9 mouse cellular contexts compared by ENCODE assay signal in the genomic region with DNA sequence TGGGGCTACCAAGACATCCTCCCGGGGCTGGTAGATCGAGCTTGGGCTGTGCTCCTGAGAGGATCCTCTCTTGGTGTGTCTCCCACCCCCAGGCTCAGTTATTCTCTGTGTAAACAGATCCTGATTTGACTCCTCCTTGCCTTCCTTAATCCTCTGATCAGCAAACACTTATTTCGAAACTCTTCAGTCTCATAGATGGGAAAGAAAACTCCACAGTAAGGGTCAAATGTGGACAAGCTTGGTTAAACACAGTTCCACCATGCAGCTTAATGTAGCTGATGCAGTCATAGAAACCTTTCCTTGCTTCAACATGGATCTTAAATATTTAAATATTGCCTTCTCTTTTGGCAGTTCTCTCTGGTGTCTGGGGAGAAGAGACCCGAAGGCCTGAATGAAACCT.
DNase-seq lines count a peak whose midpoint lies in the region; ATAC-seq and TF ChIP-seq lines count a peak whose summit lies in the region.
"Had no signal": no experiment of that assay in that cellular context is flagged by ENCODE, and none has a peak within 500 bp of the region (broad histone marks: within the 10 kb centered on the region; RNA-seq: fewer than 3 reads in every experiment).

No protein-coding gene starts in this region.

- H3K4me1 ChIP-seq in lung, embryonic 16.5 days (replicated peaks; ENCODE audit: control insufficient read depth, insufficient read depth, low read length), result peaks cover 35% of the 10 kb centered on the region
- H3K4me1 ChIP-seq in forebrain, embryonic 16.5 days (replicated peaks; ENCODE audit: control insufficient read depth, insufficient read depth, low read length), result peaks cover 29% of the 10 kb centered on the region
- H3K4me1 ChIP-seq in stomach, postnatal 0 days (replicated peaks; ENCODE audit: control insufficient read depth, insufficient read depth), result peaks cover 6% of the 10 kb centered on the region; the same call in 1 of the 2 replicates

- H3K27ac ChIP-seq in lung, embryonic 16.5 days (ENCODE audit: low read length), result peak overlapping the region; percentile 90
- peak overlapping the region; percentile 62 for H3K27ac ChIP-seq in forebrain, embryonic 16.5 days (ENCODE audit: low read length)
- peak overlapping the region; percentile 89 for H3K27ac ChIP-seq in stomach, postnatal 0 days (replicated peaks)

- H3K4me3 ChIP-seq in lung, embryonic 16.5 days (ENCODE audit: low read length), result no peak overlapping the region
- no peak overlapping the region for H3K4me3 ChIP-seq in forebrain, embryonic 16.5 days (replicated peaks; ENCODE audit: low read length)
- no peak overlapping the region for H3K4me3 ChIP-seq in stomach, postnatal 0 days (ENCODE audit: low read depth, low read length)

- peak; percentile 55; the same call in 1 of the 2 replicates for ATAC-seq in lung, embryonic 16.5 days (ENCODE audit: low read depth)
- ATAC-seq in forebrain, embryonic 16.5 days, result no peak
- ATAC-seq in stomach, postnatal 0 days (ENCODE audit: low FRiP score, low TSS enrichment), result 0 out of 2 replicates have a peak, but pooled peaks have one; percentile 32
- no peak for ATAC-seq in granulocyte monocyte progenitor cell, adult 5-6 weeks (replicated peaks; ENCODE audit: poor library complexity, severe bottlenecking)

- no peaks in the 10 kb centered on the region for H3K27me3 ChIP-seq in lung, embryonic 16.5 days (ENCODE audit: control insufficient read depth, insufficient read depth, low read depth, low read length)
- no peaks in the 10 kb centered on the region for H3K27me3 ChIP-seq in forebrain, embryonic 16.5 days (replicated peaks; ENCODE audit: control insufficient read depth, insufficient read depth, low read length)
- H3K27me3 ChIP-seq in stomach, postnatal 0 days (ENCODE audit: control insufficient read depth, insufficient read depth, low read length), result no peaks in the 10 kb centered on the region

- H3K9me3 ChIP-seq in lung, embryonic 16.5 days (ENCODE audit: control insufficient read depth, low read length), result no peaks in the 10 kb centered on the region
- H3K9me3 ChIP-seq in forebrain, embryonic 16.5 days (ENCODE audit: control insufficient read depth, low read length), result no peaks in the 10 kb centered on the region
- no peaks in the 10 kb centered on the region for H3K9me3 ChIP-seq in stomach, postnatal 0 days (ENCODE audit: control insufficient read depth, low read length)

- H3K9ac ChIP-seq in lung, embryonic 16.5 days (ENCODE audit: low read length), result peak overlapping the region; percentile 8; the same call in 1 of the 2 replicates
- no peak overlapping the region for H3K9ac ChIP-seq in forebrain, embryonic 16.5 days (replicated peaks; ENCODE audit: low read depth, low read length)
- H3K9ac ChIP-seq in stomach, postnatal 0 days (ENCODE audit: low read length), result no peak overlapping the region

- no peaks in the 10 kb centered on the region for H3K36me3 ChIP-seq in lung, embryonic 16.5 days (ENCODE audit: control insufficient read depth, insufficient read depth, low read length)
- no peaks in the 10 kb centered on the region for H3K36me3 ChIP-seq in forebrain, embryonic 16.5 days (ENCODE audit: control insufficient read depth, insufficient read depth)
- no peaks in the 10 kb centered on the region for H3K36me3 ChIP-seq in stomach, postnatal 0 days (ENCODE audit: control insufficient read depth, insufficient read depth, low read length)

- no peak for TF ChIP-seq EP300 in stomach, postnatal 0 days (optimal IDR thresholded peaks at IDR 0.05)

- intact Hi-C loops in gastrocnemius, postnatal 36 days (cut with DNase I), result no loop called here

- no peak for DNase-seq in lung, postnatal 4 days
- peak; percentile 54 for DNase-seq in lung, postnatal 36 days
- no peak for DNase-seq in stomach, postnatal 0 days (ENCODE audit: low spot score)
- DNase-seq in right cerebral cortex, adult 2 months (ENCODE audit: low spot score in 2 of 2), result no peak
- no peak for DNase-seq in gastrocnemius, postnatal 36 days
- DNase-seq: heart, adult 18-20 months had no signal

- no peak for TF ChIP-seq CTCF in stomach, postnatal 0 days (IDR thresholded peaks at IDR 0.05; ENCODE audit: low read depth)

- no peak overlapping the region for H3K4me2 ChIP-seq in lung, embryonic 16.5 days (ENCODE audit: low read depth, low read length)
- no peak overlapping the region for H3K4me2 ChIP-seq in forebrain, embryonic 16.5 days (ENCODE audit: low read length)
- H3K4me2 ChIP-seq in stomach, postnatal 0 days (replicated peaks; ENCODE audit: low read depth), result no peak overlapping the region; the same call in 1 of the 2 replicates

- WGBS in lung, embryonic 16.5 days, result 11% methylated on average over 4 of the region's 4 CpGs
- 10% methylated on average over 4 of the region's 4 CpGs for WGBS in forebrain, embryonic 16.5 days
- 4% methylated on average over 4 of the region's 4 CpGs for WGBS in stomach, postnatal 0 days

Comparison
In these comparisons a context has a peak if more than half of its experiments do, and no peak if none do; other contexts are left out.
1. ATAC-seq: peak in lung, embryonic 16.5 days (single experiment) and stomach, postnatal 0 days (single experiment); none in forebrain, embryonic 16.5 days (single experiment) and granulocyte monocyte progenitor cell, adult 5-6 weeks (single experiment).
2. Peak in every context shown above with its lines, with median percentiles within 50 percentile points of each other: H3K27ac ChIP-seq.